Mouse (Mus musculus) embryonic facial prominence, embryonic 11.5 days (tissue): ENCODE measurements around the gene Mcpt2. TPM values are rescaled to one million over a fixed set of nuclear protein-coding genes. Genes with fewer than 3 reads are reported as not detected.
"Not testable (repeated sequence)": the region's sequence is repeated elsewhere in the genome, so short reads cannot be mapped to it uniquely, and the experiment has no call there.

Experiments
- ATAC-seq: fragments of 200-750 bp; cut with Nextera tagmentation; replicated peaks from 2 replicates; pipeline ENCODE4 v1.8.0; 2017; ENCODE audit warnings: low read depth; ENCODE audit not compliant: insufficient number of reproducible peaks, low FRiP score, low TSS enrichment
- DNase-seq: peaks from one replicate; pipeline ENCODE4 v3.0.0-alpha.2; 2015; ENCODE audit warnings: low spot score
- H3K27ac ChIP-seq: fragments of 300-500 bp; sonication (generic); replicated peaks from 2 replicates; pipeline ENCODE4 v1.5.1; 2014; ENCODE audit warnings: mild to moderate bottlenecking, low read depth, low read length, control low read depth
- H3K27me3 ChIP-seq: fragments of 300-500 bp; sonication (generic); 2 replicates; pipeline ENCODE4 v1.6.1; 2014; ENCODE audit warnings: mild to moderate bottlenecking, low read length, moderate library complexity, mixed read lengths; ENCODE audit not compliant: control insufficient read depth, insufficient read depth
- H3K36me3 ChIP-seq: fragments of 300-500 bp; sonication (generic); replicated peaks from 2 replicates; pipeline ENCODE4 v1.6.1; 2014; ENCODE audit warnings: low read depth, mild to moderate bottlenecking, low read length, moderate library complexity, mixed read lengths; ENCODE audit not compliant: control insufficient read depth, insufficient read depth
- H3K4me1 ChIP-seq: fragments of 300-500 bp; sonication (generic); 2 replicates; pipeline ENCODE4 v1.6.1; 2014; ENCODE audit warnings: low read length, mixed read lengths; ENCODE audit not compliant: control insufficient read depth, insufficient read depth
- H3K4me2 ChIP-seq: fragments of 300-500 bp; sonication (generic); 2 replicates; pipeline ENCODE4 v1.6.1; 2014; ENCODE audit warnings: low read depth, mild to moderate bottlenecking, control low read depth, low read length, moderate library complexity
- H3K4me3 ChIP-seq: fragments of 300-500 bp; sonication (generic); 2 replicates; pipeline ENCODE4 v1.5.1; 2014; ENCODE audit warnings: low read depth, low read length, control low read depth
- H3K9ac ChIP-seq: fragments of 300-500 bp; sonication (generic); replicated peaks from 2 replicates; pipeline ENCODE4 v1.6.1; 2014; ENCODE audit warnings: mild to moderate bottlenecking, control low read depth, low read length
- H3K9me3 ChIP-seq: fragments of 300-500 bp; sonication (generic); replicated peaks from 2 replicates; pipeline ENCODE4 v1.6.1; 2016; ENCODE audit warnings: mild to moderate bottlenecking, low read length, inconsistent platforms, mixed read lengths; ENCODE audit not compliant: control insufficient read depth
- WGBS: fragments of 180-500 bp; shearing (Covaris S2); extraction: QIAGEN DNeasy Blood & Tissue Kit; methylation state at CpG from one replicate; pipeline ENCODE4 v1.1.7; 2014; 5-methylcytosine and 5-hydroxymethylcytosine counted together
- polyA plus RNA-seq: library from polyadenylated mRNA; unstranded; fragments of >200 nt; fragmentation: Nextera tagmentation; extraction: Ambion mirVana; gene quantifications from 2 replicates; pipeline ENCODE4 v1.2.1, GENCODE M21; 2014

The Mcpt2 gene
- polyA plus RNA-seq = not detected in 2 replicates

DNA sequence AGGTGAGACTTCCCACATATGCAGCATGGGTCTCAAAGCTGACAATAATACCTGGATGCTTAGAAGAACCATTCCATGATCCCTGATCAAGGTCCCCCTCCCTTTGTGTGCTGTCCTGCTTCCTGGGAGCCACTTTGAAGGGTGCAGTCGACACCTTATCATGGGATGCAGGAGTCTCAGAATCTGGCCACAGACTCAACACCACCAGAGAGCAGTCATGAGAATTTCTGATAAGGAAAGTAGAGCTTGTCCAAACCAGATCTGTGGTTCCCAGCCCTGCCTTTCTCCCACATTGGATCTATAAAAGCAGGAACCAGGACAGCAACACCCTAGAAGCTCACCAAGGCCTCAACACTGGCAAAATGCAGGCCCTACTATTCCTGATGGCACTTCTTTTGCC, at the start of gene Mcpt2:
TSS of gene Mcpt2 (plus strand) at position 250 of the 400 bp plus-strand sequence.
- not testable (repeated sequence) for H3K27ac ChIP-seq, H3K4me1 ChIP-seq, DNase-seq, H3K36me3 ChIP-seq, H3K9ac ChIP-seq, H3K4me3 ChIP-seq, H3K9me3 ChIP-seq, H3K4me2 ChIP-seq, H3K27me3 ChIP-seq, ATAC-seq
- WGBS = 64% methylated on average over 1 of the region's 1 CpGs

DNA sequence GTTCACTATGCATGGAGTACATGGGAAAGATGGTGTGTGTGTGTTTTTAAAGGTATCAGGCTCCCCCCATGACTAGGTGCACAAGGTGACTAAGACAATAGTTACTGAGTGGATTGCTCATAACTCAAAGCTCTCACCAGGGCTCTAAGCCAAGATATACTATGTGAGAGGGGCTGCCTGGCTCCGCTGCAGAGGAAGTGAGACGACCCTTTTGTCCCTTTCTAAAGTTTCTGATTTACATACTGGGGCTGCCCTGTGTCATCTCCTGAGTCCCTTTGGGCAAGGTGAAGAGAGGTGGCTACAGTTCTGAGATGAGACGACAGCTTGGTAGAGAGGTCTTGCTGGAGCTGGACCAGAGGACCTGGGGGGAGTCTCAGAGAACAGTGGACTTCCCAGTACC, 28.7 kb upstream of the Mcpt2 start:
- DNase-seq = no peak
- WGBS = 69% methylated on average over 3 of the region's 3 CpGs
- H3K4me2 ChIP-seq = no peak overlapping the region
- no peak for ATAC-seq
- H3K27ac ChIP-seq = no peak overlapping the region
- H3K4me1 ChIP-seq = no peaks in the 10 kb centered on the region
- no peaks in the 10 kb centered on the region for H3K36me3 ChIP-seq
- no peaks in the 10 kb centered on the region for H3K9me3 ChIP-seq
- H3K9ac ChIP-seq = no peak overlapping the region
- no peak overlapping the region for H3K4me3 ChIP-seq
- no peaks in the 10 kb centered on the region for H3K27me3 ChIP-seq

DNA sequence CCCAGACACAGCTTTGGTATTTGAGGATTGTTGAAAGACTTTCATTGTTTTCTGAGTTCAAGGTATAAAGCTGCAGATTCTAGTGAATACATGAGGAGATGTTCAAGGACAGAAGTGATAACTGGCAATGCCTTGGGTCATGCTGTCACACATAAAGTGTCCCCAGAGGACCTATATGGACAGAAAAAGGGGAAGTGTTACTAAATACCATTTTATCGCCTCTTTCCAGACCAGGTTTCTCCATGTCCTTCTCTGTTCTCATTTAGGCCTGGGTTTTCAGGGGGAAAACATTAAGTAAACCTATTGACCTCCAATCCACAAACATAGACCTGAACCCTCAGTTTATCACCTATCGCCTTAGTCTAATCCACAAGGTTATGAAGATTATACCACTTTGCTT, 27.9 kb upstream of the Mcpt2 start:
- no peak for ATAC-seq
- DNase-seq = no peak
- H3K9ac ChIP-seq = no peak overlapping the region

DNA sequence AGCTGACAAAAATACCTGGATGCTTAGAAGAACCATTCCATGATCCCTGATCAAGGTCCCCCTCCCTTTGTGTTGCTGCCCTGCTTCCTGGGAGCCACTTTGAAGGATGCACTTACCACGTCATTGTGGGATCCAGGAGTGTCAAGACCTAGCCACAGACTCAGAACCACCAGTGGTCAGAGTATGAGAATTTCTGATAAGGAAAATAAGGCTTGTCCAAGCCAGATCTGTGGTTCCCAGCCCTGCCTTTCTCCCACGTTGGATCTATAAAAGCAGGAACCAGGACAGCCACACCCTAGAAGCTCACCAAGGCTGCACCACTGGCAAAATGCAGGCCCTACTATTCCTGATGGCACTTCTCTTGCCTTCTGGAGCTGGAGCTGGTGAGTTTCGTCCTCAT, 24.2 kb upstream of the Mcpt2 start, which contains the start of gene Mcpt1:
TSS of gene Mcpt1 (plus strand) at position 301 of the 400 bp plus-strand sequence.
- H3K9ac ChIP-seq, H3K9me3 ChIP-seq, H3K36me3 ChIP-seq, H3K27me3 ChIP-seq, DNase-seq, H3K27ac ChIP-seq, H3K4me2 ChIP-seq, ATAC-seq, H3K4me1 ChIP-seq, H3K4me3 ChIP-seq: not testable (repeated sequence)
- WGBS = 87% methylated on average over 3 of the region's 3 CpGs

More for the DNA sequence above, 27.9 kb upstream of the Mcpt2 start:
- Histone ChIP-seq H3K4me1 (no peaks in the 10 kb centered on the region), H3K27me3 (no peaks in the 10 kb centered on the region), H3K36me3 (no peaks in the 10 kb centered on the region), H3K4me3 (no peak overlapping the region), H3K27ac (no peak overlapping the region), H3K9me3 (no peaks in the 10 kb centered on the region), H3K4me2 (no peak overlapping the region)
- 92% methylated on average over 2 of the region's 2 CpGs for WGBS

DNA sequence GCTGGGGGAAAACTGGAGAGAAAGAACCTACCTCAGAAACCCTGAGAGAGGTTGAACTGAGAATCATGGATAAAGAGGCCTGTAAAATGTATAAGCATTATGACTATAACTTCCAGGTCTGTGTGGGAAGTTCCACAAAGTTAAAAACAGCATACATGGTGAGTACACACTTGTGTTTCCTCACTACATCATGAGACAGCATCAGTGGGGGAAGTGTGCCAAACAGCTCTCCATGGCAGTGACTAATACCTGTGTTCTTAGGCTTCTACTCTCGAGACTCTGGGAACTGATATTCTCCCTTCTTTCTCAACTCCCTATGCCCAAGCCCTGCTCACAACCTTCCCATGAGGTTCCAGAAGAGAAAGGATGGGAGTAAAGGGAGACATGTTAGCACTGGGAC, 22.4 kb upstream of the Mcpt2 start:
- 75% methylated on average over 1 of the region's 1 CpGs for WGBS
- no peak overlapping the region for H3K9ac ChIP-seq
- H3K4me3 ChIP-seq = no peak overlapping the region
- DNase-seq (no peak), ATAC-seq (no peak)
- no peaks in the 10 kb centered on the region for H3K9me3 ChIP-seq
- no peak overlapping the region for H3K4me2 ChIP-seq
- H3K27me3 ChIP-seq = no peaks in the 10 kb centered on the region
- no peaks in the 10 kb centered on the region for H3K36me3 ChIP-seq
- no peak overlapping the region for H3K27ac ChIP-seq
- no peaks in the 10 kb centered on the region for H3K4me1 ChIP-seq

DNA sequence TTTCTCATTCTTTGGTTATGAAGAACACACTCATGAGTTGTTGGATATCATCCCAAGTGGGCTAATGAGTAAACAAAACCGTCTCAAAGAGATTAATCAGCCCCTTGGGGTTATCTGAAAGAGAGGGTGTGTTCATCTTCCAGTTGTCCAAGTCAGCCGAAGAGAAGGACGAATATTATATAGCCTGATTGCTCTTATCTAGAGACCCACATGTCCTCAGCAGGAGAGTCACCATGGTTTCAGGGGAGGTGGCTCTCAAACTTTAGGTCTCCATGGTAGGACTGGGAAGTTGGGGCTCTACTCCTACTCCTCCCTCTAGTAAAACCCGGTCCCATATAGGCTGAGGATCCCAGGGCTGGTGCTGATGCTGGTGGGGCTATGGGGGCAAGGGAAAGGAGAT, 20.5 kb upstream of the Mcpt2 start:
- not testable (repeated sequence) for H3K9ac ChIP-seq, H3K27ac ChIP-seq, DNase-seq, H3K36me3 ChIP-seq, ATAC-seq, H3K9me3 ChIP-seq, H3K4me3 ChIP-seq, H3K4me1 ChIP-seq, H3K4me2 ChIP-seq, H3K27me3 ChIP-seq
- WGBS = 77% methylated on average over 3 of the region's 4 CpGs

DNA sequence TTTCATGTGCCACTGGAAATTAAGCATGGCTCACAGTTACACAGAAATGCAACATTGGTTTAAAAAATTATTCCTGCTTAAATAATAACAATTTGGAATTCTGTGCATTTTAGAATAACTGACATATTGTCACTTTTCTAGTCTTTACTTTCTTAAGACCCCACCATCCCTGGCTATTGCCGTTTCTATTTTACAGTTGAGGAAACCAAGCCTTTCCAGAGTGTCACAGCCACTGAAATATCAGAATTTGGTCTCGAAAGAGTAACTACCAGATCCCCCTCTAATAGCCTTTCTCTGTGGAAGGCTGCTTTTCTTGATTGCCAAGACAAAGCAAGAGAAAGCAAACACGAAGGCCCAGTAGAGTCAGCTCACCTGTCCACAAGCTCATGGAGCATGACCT, 11.4 kb upstream of the Mcpt2 start, which contains the start of gene Mcpt9:
TSS of gene Mcpt9 (minus strand) at position 101 of the 400 bp plus-strand sequence.
- H3K9ac ChIP-seq, H3K27ac ChIP-seq, DNase-seq, H3K9me3 ChIP-seq, H3K27me3 ChIP-seq, H3K4me1 ChIP-seq, H3K4me2 ChIP-seq, H3K36me3 ChIP-seq, ATAC-seq, H3K4me3 ChIP-seq: not testable (repeated sequence)
- 70% methylated on average over 2 of the region's 3 CpGs for WGBS

DNA sequence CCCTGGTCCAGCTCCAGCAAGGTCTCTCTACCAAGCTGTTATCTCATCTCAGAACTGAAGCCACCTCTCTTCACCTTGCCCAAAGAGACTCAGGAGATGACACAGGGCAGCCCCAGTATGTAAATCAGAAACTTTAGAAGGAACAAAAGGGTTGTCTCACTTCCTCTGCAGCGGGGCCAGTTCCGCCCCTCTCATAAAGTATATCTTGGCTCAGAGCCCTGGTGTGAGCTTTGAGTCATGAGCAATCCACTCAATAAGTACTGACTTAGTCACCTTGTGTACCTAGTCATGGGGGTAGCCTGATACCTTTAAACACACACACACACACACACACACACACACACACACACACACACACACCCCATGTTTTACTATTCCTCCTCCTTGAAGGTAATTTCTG, 7.4 kb upstream of the Mcpt2 start:
- Histone ChIP-seq H3K9ac (no peak overlapping the region), H3K27ac (no peak overlapping the region), H3K9me3 (no peaks in the 10 kb centered on the region), H3K4me3 (no peak overlapping the region), H3K4me1 (no peaks in the 10 kb centered on the region), H3K36me3 (no peaks in the 10 kb centered on the region), H3K27me3 (no peaks in the 10 kb centered on the region), H3K4me2 (no peak overlapping the region)
- WGBS = 84% methylated on average over 2 of the region's 2 CpGs
- DNase-seq (no peak), ATAC-seq (no peak)
